Mouse (Mus musculus) urinary bladder, adult 2 months (tissue): ENCODE measurements around the gene Actc1. TPM values are rescaled to one million over a fixed set of nuclear protein-coding genes. Genes with fewer than 3 reads are reported as not detected.

Experiments used
- DNase-seq: peaks from one replicate; pipeline ENCODE4 v3.0.0; 2022; ENCODE audit warnings: low spot score
- polyA plus RNA-seq: library from polyadenylated mRNA; depleted of rRNA; stranded (reverse); fragments of >200 nt; gene quantifications from 2 replicates; pipeline ENCODE4 v1.2.3, GENCODE M21; 2012; rRNA removed

Gene Actc1
- polyA plus RNA-seq: 376 and 425 TPM in 2 replicates

- DNase-seq: no peak
These were observed at the start of gene Actc1 for GRCm38 (mm10) chr2:114052696-114053598. Actc1 (minus strand) TSS chr2:114053548.

- no peak for DNase-seq
These were observed 49.1 kb upstream of the Actc1 start for GRCm38 (mm10) chr2:114102471-114102870.

- DNase-seq: no peak
These were observed 47.5 kb upstream of the Actc1 start for GRCm38 (mm10) chr2:114100834-114101233.

- no peak for DNase-seq
These were observed 46.5 kb upstream of the Actc1 start for GRCm38 (mm10) chr2:114099816-114100215.

DNA sequence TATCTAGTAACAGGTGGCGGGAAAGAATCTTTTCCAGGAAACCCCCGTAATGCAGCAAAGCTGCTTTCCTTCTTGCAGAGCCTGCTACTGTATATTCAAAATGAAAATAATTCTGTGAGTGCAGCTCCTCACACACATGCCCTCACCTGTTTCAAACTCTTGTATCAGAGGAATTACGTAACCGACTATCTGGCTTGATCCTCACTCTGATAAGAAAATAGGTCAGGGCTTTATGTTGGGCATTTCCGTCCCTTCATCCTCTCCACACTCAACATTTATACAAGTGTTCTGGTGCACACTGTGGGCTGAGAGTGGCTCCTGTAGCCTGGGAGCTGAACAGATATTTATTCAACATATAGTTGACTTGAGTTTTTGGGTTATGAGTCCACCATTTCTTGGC, 45.8 kb upstream of the Actc1 start:
- no peak for DNase-seq

DNA sequence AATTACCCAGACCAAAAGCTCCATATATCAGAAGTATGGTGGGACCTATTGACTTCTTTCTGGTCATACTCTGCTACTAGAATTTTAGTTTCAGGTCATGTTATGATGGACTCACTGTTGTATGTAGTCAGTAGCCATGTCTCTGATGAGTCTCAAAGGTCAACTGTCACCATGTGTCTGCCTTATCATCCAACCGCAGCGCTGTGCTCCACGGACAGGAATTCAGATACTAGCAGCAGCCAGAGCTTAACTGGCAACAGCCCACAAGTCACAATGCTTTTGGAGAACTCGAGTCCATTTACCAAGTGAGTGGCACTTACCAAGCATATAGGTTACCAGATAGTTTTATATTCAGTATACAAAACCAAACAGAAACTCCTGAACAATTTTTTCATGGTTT, 44.3 kb upstream of the Actc1 start:
- no peak for DNase-seq

- no peak for DNase-seq
These were observed 43.2 kb upstream of the Actc1 start for GRCm38 (mm10) chr2:114096570-114096969.

DNA sequence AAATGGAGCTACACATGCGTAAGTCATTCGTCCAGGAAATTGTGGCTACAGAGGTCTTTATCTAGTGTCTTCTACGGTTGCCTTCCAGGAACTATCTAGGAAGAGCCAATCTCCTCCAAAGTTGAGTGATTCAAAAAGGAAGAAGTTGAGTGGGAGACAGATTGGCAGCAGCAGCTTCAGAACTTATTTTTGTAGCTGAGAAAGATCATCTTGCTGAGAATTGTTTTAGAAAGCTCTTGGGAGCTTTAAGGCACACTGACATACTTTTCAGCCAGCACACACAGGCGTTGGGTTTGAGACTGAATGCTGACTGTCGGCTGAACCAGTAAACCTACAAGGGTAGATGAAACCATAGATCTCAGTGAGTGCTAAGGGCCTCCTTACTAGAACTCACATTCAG, 42.0 kb upstream of the Actc1 start:
- no peak for DNase-seq

GRCm38 (mm10) chr2:114094696-114095095, 41.3 kb upstream of the Actc1 start:
- no peak for DNase-seq

DNA sequence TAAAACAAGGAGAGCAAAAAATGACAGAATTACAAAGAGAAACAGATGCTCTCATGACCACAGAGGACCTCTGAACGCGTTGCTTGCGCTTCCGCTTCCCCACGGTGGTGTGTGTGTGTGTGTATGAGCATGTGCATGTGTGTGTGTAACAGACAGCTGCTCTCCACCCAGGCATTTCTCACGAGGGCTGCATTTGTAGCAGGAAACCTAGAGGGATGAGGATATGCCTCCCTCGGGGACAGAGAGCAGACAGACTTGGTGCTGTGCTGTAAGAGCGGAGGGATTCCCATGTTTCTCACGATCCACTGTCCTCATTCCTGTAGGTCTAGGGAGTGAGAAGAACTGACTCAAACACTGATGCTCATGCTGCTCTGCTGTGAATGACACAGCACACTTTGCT, 40.2 kb upstream of the Actc1 start:
- DNase-seq: no peak

DNA sequence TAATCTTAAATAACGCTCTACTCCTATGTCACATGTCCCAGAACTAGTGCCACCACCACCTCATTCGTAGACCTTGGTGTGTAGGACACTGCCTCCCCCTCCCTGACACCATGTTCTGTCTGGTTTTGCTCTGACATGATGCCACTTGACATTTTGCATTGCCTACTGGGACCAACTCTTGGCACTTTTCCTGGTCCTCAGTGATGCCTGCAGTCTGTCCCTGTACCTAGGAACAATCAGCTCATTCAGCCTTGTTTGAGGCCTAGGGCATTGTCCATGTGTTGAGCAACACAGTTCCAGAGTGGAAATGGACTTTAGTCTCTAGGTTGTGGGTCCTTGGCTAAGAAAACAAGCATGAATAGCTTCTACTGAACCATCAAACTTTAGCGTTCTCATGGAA, 36.5 kb upstream of the Actc1 start:
- no peak for DNase-seq

- no peak for DNase-seq
These were observed 33.9 kb upstream of the Actc1 start for GRCm38 (mm10) chr2:114087271-114087670.

DNA sequence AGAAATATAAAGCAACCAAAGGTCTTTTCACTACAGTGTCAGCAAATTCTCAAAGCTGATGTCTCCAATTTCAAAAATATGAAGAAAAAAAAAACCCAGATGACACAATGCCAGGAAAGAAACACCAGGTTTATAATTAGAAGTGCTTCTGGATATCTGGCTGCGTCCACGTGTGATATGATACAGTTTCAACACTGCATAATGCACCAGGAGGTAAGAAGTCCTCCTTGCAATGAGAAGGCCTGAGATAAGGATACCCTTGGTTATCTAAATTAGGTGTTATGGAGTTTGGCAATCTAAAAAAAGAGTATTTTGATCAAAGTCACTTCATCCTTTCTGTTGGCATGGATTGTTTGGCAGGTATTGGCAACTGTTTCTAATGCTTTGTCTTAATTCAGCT, 18.5 kb upstream of the Actc1 start:
- no peak for DNase-seq

- DNase-seq: no peak
These were observed 12.9 kb upstream of the Actc1 start for GRCm38 (mm10) chr2:114066226-114066625.

DNA sequence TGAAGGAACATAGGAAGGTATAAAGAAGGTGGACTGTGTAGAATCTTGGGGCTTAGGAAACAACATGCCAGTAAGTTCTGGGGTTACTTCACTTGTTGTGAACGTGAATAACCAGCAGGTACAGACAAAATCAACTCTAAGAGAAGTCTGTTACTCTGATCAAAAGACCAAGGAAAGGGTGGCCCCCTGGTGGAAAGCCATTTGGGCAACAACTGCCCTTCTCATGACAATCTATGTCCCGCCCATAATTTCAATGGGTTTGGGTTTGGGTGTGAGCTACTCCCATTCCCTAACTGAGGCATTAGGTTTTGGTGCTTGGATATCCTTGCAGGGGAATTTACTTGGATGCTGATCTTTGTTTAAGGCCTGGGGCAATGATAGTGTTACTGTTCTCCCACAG, 10.7 kb upstream of the Actc1 start:
- DNase-seq: no peak

- DNase-seq: no peak
These were observed 6.8 kb upstream of the Actc1 start for GRCm38 (mm10) chr2:114060071-114060591.

GRCm38 (mm10) chr2:114059608-114060007, 6.3 kb upstream of the Actc1 start:
- DNase-seq: no peak

DNA sequence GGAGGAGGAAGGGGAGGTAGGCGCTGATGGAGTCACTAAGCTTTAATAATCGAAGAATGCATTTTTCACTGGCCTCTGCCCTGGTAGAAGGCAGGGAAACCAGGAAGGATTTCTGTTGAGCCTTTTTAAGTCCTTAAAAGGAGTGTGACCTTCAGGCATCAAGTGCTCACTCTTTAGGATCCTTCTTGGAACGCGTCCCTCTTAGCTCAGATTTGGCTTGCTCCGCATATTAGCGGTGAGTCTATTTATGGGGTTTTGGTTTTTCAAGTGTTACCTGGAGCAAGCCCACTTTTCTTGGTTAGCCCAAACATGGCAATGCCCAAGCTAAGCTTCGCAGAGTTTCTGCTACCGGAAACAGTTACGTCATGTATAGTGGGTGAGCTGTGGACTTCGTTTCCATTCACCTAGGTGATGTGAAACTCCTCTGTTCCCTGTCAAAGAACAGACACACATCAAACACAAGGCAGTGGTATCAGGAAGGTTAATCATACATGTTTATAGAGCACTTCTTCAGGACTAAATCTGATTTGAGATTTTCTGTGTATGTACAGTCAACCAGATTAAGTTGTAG, 5.0 kb upstream of the Actc1 start:
- DNase-seq: no peak

DNA sequence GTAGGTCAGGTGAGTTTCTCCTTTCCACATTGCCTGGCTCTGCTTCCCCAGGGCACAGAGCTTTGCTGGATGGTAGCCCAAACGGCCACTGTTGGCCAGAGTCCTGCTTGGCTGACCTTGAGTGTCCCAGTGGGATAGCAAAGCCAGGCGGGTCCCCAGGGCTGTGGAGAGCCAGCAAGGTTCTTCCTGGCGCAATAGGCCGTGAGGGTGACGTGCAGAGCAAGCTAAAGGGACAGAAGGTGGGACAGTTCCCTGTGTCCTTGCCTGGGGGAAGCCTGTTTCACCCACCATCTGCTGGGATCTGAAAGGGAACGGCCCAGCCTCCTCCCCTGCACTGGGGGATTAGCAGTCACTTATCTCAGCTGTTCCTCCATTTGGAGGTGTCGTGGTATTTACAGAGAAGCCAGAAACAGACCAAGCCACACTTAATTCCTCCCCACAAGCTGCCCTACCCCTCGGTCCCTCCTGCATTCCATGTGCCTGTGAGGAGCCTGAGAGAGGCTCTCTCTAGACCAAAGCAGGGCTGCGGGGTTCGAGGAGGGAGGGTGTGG, 4.0 kb upstream of the Actc1 start:
- DNase-seq: no peak

DNA sequence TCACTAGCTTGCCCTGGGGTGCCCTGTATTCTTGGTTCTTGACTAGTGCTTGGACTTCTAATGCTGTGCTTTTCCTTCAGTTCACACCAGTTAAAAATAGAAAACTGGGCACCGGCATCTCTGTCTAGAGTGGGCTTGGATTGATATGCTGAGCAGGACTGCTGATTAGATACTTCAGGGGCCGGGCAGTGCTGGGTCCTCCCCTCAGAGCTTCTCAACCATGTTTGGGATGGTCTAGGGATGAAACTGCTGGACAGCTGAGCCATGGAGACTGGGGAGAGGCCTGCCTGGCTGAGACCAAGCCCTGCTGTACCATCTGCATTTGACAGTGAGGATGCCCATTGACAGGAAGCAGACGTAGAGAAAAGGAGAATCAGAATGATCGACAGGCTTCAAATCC, 781 bp upstream of the Actc1 start:
- no peak for DNase-seq

DNA sequence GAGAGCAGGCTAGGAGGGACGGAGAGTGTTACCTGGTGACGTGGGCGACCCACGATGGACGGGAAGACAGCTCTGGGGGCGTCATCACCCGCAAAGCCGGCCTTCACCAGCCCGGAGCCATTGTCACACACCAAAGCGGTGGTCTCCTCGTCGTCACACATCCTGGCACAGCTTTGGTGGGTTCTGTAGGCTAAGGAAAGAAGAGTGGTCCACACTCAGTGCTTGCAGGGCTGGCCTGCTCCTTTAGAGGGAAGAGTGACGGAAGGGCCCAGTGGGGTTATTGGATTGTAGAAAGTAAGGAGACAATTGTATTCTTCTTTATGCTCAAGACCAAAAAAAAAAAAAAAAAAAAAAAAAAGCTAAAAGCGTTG, 1.5 kb downstream of the Actc1 start:
- no peak for DNase-seq

GRCm38 (mm10) chr2:114051111-114051870, 2.1 kb downstream of the Actc1 start:
- DNase-seq: no peak
